Mouse (Mus musculus) naive thymus-derived CD4-positive, alpha-beta T cell, adult 2 months (primary cell): ENCODE data around the gene Lsr.
"Not testable (repeated sequence)": the region's sequence is repeated elsewhere in the genome, so short reads cannot be mapped to it uniquely, and the experiment has no call there.

Experiments used
- DNase-seq: peaks from one replicate; pipeline ENCODE4 v3.0.0-alpha.2; 2011; ENCODE audit warnings: low read depth

Gene Lsr

GRCm38 (mm10) chr7:30924581-30924980 lies 48.7 kb downstream of the Lsr start, which contains the start of gene Hamp2:
TSS of gene Hamp2 (minus strand) at chr7:30924681.
- DNase-seq, result not testable (repeated sequence)

- DNase-seq, result no peak
Measured at GRCm38 (mm10) chr7:30924071-30924470, 49.2 kb downstream of the Lsr start.

DNA sequence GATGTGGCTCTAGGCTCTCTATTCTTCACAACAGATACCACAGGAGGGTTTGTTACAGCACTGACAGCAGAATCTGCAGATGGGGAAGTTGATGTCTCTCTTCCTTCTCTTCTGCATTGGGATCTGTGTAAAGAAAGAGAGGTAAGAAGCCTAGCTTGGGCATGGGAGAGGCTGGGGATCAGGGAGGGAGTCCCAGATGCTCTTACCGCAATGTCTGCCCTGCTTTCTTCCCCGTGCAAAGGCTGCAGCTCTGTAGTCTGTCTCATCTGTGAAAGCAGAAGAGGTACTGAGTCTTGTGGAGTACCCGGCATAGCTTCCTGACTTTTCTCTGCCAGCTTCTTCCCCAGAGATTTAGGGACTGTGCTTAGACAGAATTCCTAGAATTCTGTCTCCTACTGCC lies 50.8 kb downstream of the Lsr start:
- not testable (repeated sequence) for DNase-seq

DNA sequence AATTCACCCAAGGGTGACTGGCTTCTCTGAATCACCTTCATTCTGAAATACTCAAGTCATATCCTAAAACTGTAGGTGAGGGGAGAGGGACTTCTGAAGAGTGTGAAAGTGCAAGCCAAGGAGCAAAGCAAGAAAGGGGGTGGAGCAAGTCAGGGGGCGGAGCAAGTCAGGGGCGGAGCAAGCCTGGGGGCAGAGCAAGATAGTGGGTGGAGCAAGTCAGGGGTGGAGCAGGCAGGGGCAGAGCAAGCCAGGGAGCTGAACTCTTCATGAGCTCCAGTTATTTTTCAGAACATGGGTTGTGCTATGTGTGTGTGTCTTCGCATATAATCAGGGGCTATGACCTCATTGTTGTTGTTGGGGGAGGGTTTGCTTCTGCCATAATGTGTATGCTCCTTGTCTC lies 53.0 kb downstream of the Lsr start:
- no peak for DNase-seq

- DNase-seq, result no peak
Measured at GRCm38 (mm10) chr7:30917219-30917618, 56.0 kb downstream of the Lsr start.

DNA sequence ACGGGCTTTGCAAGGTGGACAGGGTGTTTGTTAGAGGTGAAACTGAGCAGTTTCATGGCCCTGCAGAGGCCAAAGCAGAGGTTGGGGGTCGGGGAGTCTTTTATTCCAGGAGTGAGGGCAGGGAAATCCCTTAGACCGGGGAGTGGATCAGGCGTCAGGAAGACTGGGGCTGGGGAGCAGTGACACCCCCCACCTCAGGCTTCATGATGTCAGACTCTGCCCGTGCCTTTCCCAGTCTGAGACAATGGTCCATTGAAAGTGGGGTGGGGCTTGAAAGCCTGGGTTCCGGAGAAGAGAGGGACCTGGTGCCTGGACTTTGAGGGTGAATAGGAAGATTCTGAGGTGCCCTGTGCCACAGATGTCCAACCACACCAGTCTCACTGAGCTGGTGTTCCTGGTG lies 56.6 kb downstream of the Lsr start:
- no peak for DNase-seq

GRCm38 (mm10) chr7:30914732-30915131 lies 58.5 kb downstream of the Lsr start, which contains the start of gene Mag:
TSS of gene Mag (minus strand) at chr7:30914873.
- no peak for DNase-seq

DNA sequence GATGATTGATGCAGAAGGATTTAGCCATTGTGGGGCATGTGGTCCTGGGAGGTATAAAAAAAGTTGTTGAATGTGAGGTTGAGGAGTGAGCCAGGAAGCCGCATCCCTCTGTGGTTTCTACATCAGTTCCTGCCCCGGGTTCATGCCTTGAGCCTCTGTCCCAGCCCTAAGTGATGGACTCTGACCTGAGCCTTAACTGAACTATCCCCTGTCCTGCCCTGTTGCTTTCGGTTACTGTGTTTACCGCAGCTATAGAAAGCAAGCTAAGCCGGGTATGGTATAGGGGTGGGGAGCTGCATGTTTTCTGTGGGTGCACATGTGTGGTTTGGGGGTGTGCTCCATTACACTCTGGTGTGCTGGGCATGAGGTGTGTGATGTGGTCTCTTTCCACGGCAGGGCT lies 63.5 kb downstream of the Lsr start:
- DNase-seq, result peak; percentile 24

- no peak for DNase-seq
Measured at GRCm38 (mm10) chr7:30908992-30909431, 64.3 kb downstream of the Lsr start.

GRCm38 (mm10) chr7:30908277-30908991 lies 64.8 kb downstream of the Lsr start:
- DNase-seq, result no peak
